Mouse (Mus musculus) intestine, embryonic 15.5 days (tissue): ENCODE results near the gene Ankrd39. TPM values are rescaled to one million over a fixed set of nuclear protein-coding genes. Genes with fewer than 3 reads are reported as not detected.

Experiments
- ATAC-seq: fragments of 200-750 bp; cut with Nextera tagmentation; 2 replicates; pipeline ENCODE4 v1.8.0; 2017; ENCODE audit warnings: moderate TSS enrichment, moderate library complexity
- H3K27ac ChIP-seq: fragments of 300-500 bp; sonication (generic); 2 replicates; pipeline ENCODE4 v1.5.1; 2015; ENCODE audit warnings: mild to moderate bottlenecking, inconsistent platforms
- H3K27me3 ChIP-seq: fragments of 300-500 bp; sonication (generic); replicated peaks from 2 replicates; pipeline ENCODE4 v1.6.1; 2015; ENCODE audit warnings: inconsistent platforms
- H3K36me3 ChIP-seq: fragments of 300-500 bp; sonication (generic); 2 replicates; pipeline ENCODE4 v1.6.1; 2015; ENCODE audit warnings: inconsistent platforms
- H3K4me1 ChIP-seq: fragments of 300-500 bp; sonication (generic); replicated peaks from 2 replicates; pipeline ENCODE4 v1.6.1; 2015; ENCODE audit warnings: inconsistent platforms
- H3K4me2 ChIP-seq: fragments of 300-500 bp; sonication (generic); replicated peaks from 2 replicates; pipeline ENCODE4 v1.6.1; 2015; ENCODE audit warnings: mild to moderate bottlenecking, inconsistent platforms
- H3K4me3 ChIP-seq: fragments of 300-500 bp; sonication (generic); replicated peaks from 2 replicates; pipeline ENCODE4 v1.5.1; 2015; ENCODE audit warnings: inconsistent platforms
- H3K9ac ChIP-seq: fragments of 300-500 bp; sonication (generic); 2 replicates; pipeline ENCODE4 v1.6.1; 2015; ENCODE audit warnings: inconsistent platforms
- H3K9me3 ChIP-seq: fragments of 300-500 bp; sonication (generic); 2 replicates; pipeline ENCODE4 v1.6.1; 2016; ENCODE audit warnings: inconsistent platforms
- WGBS: fragments of 180-500 bp; shearing (Covaris S2); methylation state at CpG from one replicate; pipeline ENCODE4 v1.1.7; 2015; 5-methylcytosine and 5-hydroxymethylcytosine counted together
- polyA plus RNA-seq: library from polyadenylated mRNA; unstranded; fragments of >200 nt; fragmentation: Nextera tagmentation; extraction: Ambion mirVana; gene quantifications from 2 replicates; pipeline ENCODE4 v1.2.1, GENCODE M21; 2015

The Ankrd39 gene
- polyA plus RNA-seq: 21.2 and 23.8 TPM in 2 replicates

- no peaks in the 10 kb centered on the region for H3K9me3 ChIP-seq
- peak within 1 kb of the TSS; percentile 79 for H3K4me3 ChIP-seq
- peak; percentile 99 for ATAC-seq
- H3K27ac ChIP-seq: peak within 1 kb of the TSS; percentile 75
- H3K36me3 ChIP-seq: peaks cover 33% of the 10 kb centered on the region
- H3K9ac ChIP-seq: peak within 1 kb of the TSS; percentile 80
- H3K4me2 ChIP-seq: peak within 1 kb of the TSS; percentile 84
- peaks cover 22% of the 10 kb centered on the region for H3K4me1 ChIP-seq
- H3K27me3 ChIP-seq: no peaks in the 10 kb centered on the region
- under 1% methylated on average over 43 of the region's 43 CpGs for WGBS
These were observed at the start of gene Ankrd39 for GRCm38 (mm10) chr1:36546888-36547471. TSS of gene Ankrd39 (minus strand) at chr1:36547445.

- Histone ChIP-seq H3K27ac (peak overlapping the region; percentile 58; the same call in 1 of the 2 replicates), H3K9ac (peak overlapping the region; percentile 11; the same call in 1 of the 2 replicates), H3K4me2 (no peak overlapping the region), H3K4me1 (peaks cover 17% of the 10 kb centered on the region), H3K4me3 (no peak overlapping the region), H3K27me3 (no peaks in the 10 kb centered on the region), H3K9me3 (no peaks in the 10 kb centered on the region), H3K36me3 (no peaks in the 10 kb centered on the region)
- 57% methylated on average over 4 of the region's 4 CpGs for WGBS
- ATAC-seq: peak; percentile 82
These were observed 48.9 kb upstream of the Ankrd39 start for GRCm38 (mm10) chr1:36596114-36596513.

GRCm38 (mm10) chr1:36595167-36595931 is 48.1 kb upstream of the Ankrd39 start:
- Histone ChIP-seq H3K4me1 (peaks cover 21% of the 10 kb centered on the region), H3K27ac (peak overlapping the region; percentile 33; the same call in 1 of the 2 replicates), H3K4me3 (no peak overlapping the region), H3K27me3 (no peaks in the 10 kb centered on the region), H3K4me2 (no peak overlapping the region), H3K36me3 (no peaks in the 10 kb centered on the region), H3K9me3 (no peaks in the 10 kb centered on the region), H3K9ac (no peak overlapping the region)
- peak; percentile 67 for ATAC-seq
- WGBS: 48% methylated on average over 10 of the region's 10 CpGs

- 48% methylated on average over 1 of the region's 1 CpGs for WGBS
- Histone ChIP-seq H3K4me2 (no peak overlapping the region), H3K9me3 (no peaks in the 10 kb centered on the region), H3K4me1 (peaks cover 43% of the 10 kb centered on the region), H3K27ac (no peak overlapping the region), H3K9ac (no peak overlapping the region), H3K27me3 (no peaks in the 10 kb centered on the region), H3K4me3 (no peak overlapping the region), H3K36me3 (no peaks in the 10 kb centered on the region)
- ATAC-seq: no peak
These were observed 45.9 kb upstream of the Ankrd39 start for GRCm38 (mm10) chr1:36593099-36593498.

GRCm38 (mm10) chr1:36591408-36591807 is 44.2 kb upstream of the Ankrd39 start:
- Histone ChIP-seq H3K4me3 (no peak overlapping the region), H3K36me3 (no peaks in the 10 kb centered on the region), H3K4me2 (no peak overlapping the region), H3K4me1 (peaks cover 50% of the 10 kb centered on the region), H3K27me3 (no peaks in the 10 kb centered on the region), H3K27ac (no peak overlapping the region), H3K9ac (no peak overlapping the region), H3K9me3 (no peaks in the 10 kb centered on the region)
- ATAC-seq: no peak
- 67% methylated on average over 2 of the region's 2 CpGs for WGBS

- H3K9ac ChIP-seq: no peak overlapping the region
- peaks cover 43% of the 10 kb centered on the region for H3K4me1 ChIP-seq
- WGBS: 67% methylated on average over 9 of the region's 9 CpGs
These were observed 43.4 kb upstream of the Ankrd39 start for GRCm38 (mm10) chr1:36590664-36591063.

GRCm38 (mm10) chr1:36589486-36589885 is 42.2 kb upstream of the Ankrd39 start:
- Histone ChIP-seq H3K4me2 (no peak overlapping the region), H3K9me3 (no peaks in the 10 kb centered on the region), H3K4me3 (no peak overlapping the region), H3K27me3 (no peaks in the 10 kb centered on the region), H3K27ac (peak overlapping the region; percentile 68), H3K4me1 (peaks cover 37% of the 10 kb centered on the region), H3K9ac (peak overlapping the region; percentile 13; the same call in 1 of the 2 replicates), H3K36me3 (no peaks in the 10 kb centered on the region)
- WGBS: 57% methylated on average over 6 of the region's 6 CpGs
- ATAC-seq: peak; percentile 32

More at GRCm38 (mm10) chr1:36590664-36591063, 43.4 kb upstream of the Ankrd39 start:
- no peaks in the 10 kb centered on the region for H3K9me3 ChIP-seq
- no peaks in the 10 kb centered on the region for H3K27me3 ChIP-seq
- peak overlapping the region; percentile 41; the same call in 1 of the 2 replicates for H3K27ac ChIP-seq
- no peak overlapping the region for H3K4me2 ChIP-seq
- H3K4me3 ChIP-seq: no peak overlapping the region
- no peaks in the 10 kb centered on the region for H3K36me3 ChIP-seq
- no peak for ATAC-seq

- H3K27ac ChIP-seq: peak overlapping the region; percentile 68
- peak overlapping the region; percentile 13; the same call in 1 of the 2 replicates for H3K9ac ChIP-seq
- no peaks in the 10 kb centered on the region for H3K36me3 ChIP-seq
- H3K9me3 ChIP-seq: no peaks in the 10 kb centered on the region
- no peaks in the 10 kb centered on the region for H3K27me3 ChIP-seq
- WGBS: 48% methylated on average over 13 of the region's 13 CpGs
- H3K4me1 ChIP-seq: peaks cover 41% of the 10 kb centered on the region
- 0 out of 2 replicates have a peak overlapping the region, but pooled peaks have one; percentile 15 for H3K4me2 ChIP-seq
- H3K4me3 ChIP-seq: no peak overlapping the region
- ATAC-seq: peak; percentile 60
These were observed 41.5 kb upstream of the Ankrd39 start for GRCm38 (mm10) chr1:36588476-36589450.

GRCm38 (mm10) chr1:36587860-36588259 is 40.6 kb upstream of the Ankrd39 start:
- 92% methylated on average over 6 of the region's 6 CpGs for WGBS
- H3K4me3 ChIP-seq: no peak overlapping the region
- no peak overlapping the region for H3K9ac ChIP-seq
- H3K27ac ChIP-seq: peak overlapping the region; percentile 68
- no peaks in the 10 kb centered on the region for H3K36me3 ChIP-seq
- H3K4me1 ChIP-seq: peaks cover 42% of the 10 kb centered on the region
- H3K27me3 ChIP-seq: no peaks in the 10 kb centered on the region
- ATAC-seq: no peak
- H3K9me3 ChIP-seq: no peaks in the 10 kb centered on the region
- H3K4me2 ChIP-seq: no peak overlapping the region

- no peak overlapping the region for H3K4me2 ChIP-seq
- H3K27me3 ChIP-seq: no peaks in the 10 kb centered on the region
- H3K9ac ChIP-seq: no peak overlapping the region
- H3K27ac ChIP-seq: no peak overlapping the region
- H3K36me3 ChIP-seq: no peaks in the 10 kb centered on the region
- peaks cover 38% of the 10 kb centered on the region for H3K4me1 ChIP-seq
- ATAC-seq: no peak
- no peaks in the 10 kb centered on the region for H3K9me3 ChIP-seq
- H3K4me3 ChIP-seq: no peak overlapping the region
- WGBS: 45% methylated on average over 4 of the region's 4 CpGs
These were observed 39.0 kb upstream of the Ankrd39 start for GRCm38 (mm10) chr1:36586288-36586687.

- H3K27ac ChIP-seq: no peak overlapping the region
- no peaks in the 10 kb centered on the region for H3K36me3 ChIP-seq
- H3K9me3 ChIP-seq: no peaks in the 10 kb centered on the region
- ATAC-seq: no peak
- H3K4me3 ChIP-seq: no peak overlapping the region
- no peaks in the 10 kb centered on the region for H3K27me3 ChIP-seq
- H3K9ac ChIP-seq: no peak overlapping the region
- H3K4me1 ChIP-seq: peaks cover 34% of the 10 kb centered on the region
- no peak overlapping the region for H3K4me2 ChIP-seq
- WGBS: 72% methylated on average over 8 of the region's 8 CpGs
These were observed 36.3 kb upstream of the Ankrd39 start for GRCm38 (mm10) chr1:36583408-36584116.
